Mouse (Mus musculus) brain, embryonic 14.5 days (tissue): ENCODE measurements at regions not wholly inside any gene's neighbourhood (a gene's known extent, or its start where the extent isn't known, plus 50 kb on each side); places are given as distances from the start of the nearest gene placed in this dataset.

Source experiments
- CTCF ChIP-seq: fragments of 200-500 bp; IDR thresholded peaks from 2 replicates; pipeline ENCODE4 v1.5.1; 2012; ENCODE audit warnings: inconsistent platforms, mild to moderate bottlenecking, moderate library complexity, borderline replicate concordance; ENCODE audit not compliant: insufficient read depth, insufficient read length; ENCODE audit errors: extremely low read depth
- POLR2A ChIP-seq: fragments of 200-500 bp; IDR thresholded peaks from 2 replicates; pipeline ENCODE4 v1.6.1; 2012; ENCODE audit warnings: mild to moderate bottlenecking, inconsistent platforms, borderline replicate concordance; ENCODE audit not compliant: poor library complexity, insufficient read depth, insufficient read length, severe bottlenecking; ENCODE audit errors: extremely low read depth

- TF ChIP-seq POLR2A = no peak
- TF ChIP-seq CTCF = no peak
These were observed 79.8 kb upstream of the Sertad2 start for GRCm38 (mm10) chr11:20463173-20463681.
